Mouse (Mus musculus) yolk sac, embryonic 10.5 days (tissue): Measurements from ENCODE around the gene Celf1.
"Not testable (repeated sequence)": the region's sequence is repeated elsewhere in the genome, so short reads cannot be mapped to it uniquely, and the experiment has no call there.

ENCODE experiments used
- DNase-seq: peaks from one replicate; pipeline ENCODE4 v3.0.0-alpha.2; 2017; ENCODE audit warnings: low spot score

Gene Celf1

GRCm38 (mm10) chr2:91023131-91023530 lies 82.9 kb downstream of the Celf1 start:
- no peak for DNase-seq

- no peak for DNase-seq
Observed at GRCm38 (mm10) chr2:91023956-91024355, 83.8 kb downstream of the Celf1 start.

GRCm38 (mm10) chr2:91025081-91025516 lies 84.9 kb downstream of the Celf1 start:
- DNase-seq, result no peak

- DNase-seq, result no peak
Observed at GRCm38 (mm10) chr2:91026491-91026890, 86.3 kb downstream of the Celf1 start.

GRCm38 (mm10) chr2:91027391-91028214 lies 87.4 kb downstream of the Celf1 start:
- DNase-seq, result no peak

- no peak for DNase-seq
Observed at GRCm38 (mm10) chr2:91031216-91031615, 91.0 kb downstream of the Celf1 start.

GRCm38 (mm10) chr2:91033000-91033399 lies 92.8 kb downstream of the Celf1 start:
- DNase-seq, result no peak

GRCm38 (mm10) chr2:91035385-91035784 lies 95.2 kb downstream of the Celf1 start, which contains the start of gene Rapsn:
TSS of gene Rapsn (plus strand) at chr2:91035620.
- no peak for DNase-seq

GRCm38 (mm10) chr2:91041786-91042185 lies 101.6 kb downstream of the Celf1 start:
- no peak for DNase-seq

- DNase-seq, result no peak
Observed at GRCm38 (mm10) chr2:91042651-91043398, 102.6 kb downstream of the Celf1 start.

GRCm38 (mm10) chr2:91044727-91045126 lies 104.5 kb downstream of the Celf1 start:
- DNase-seq, result no peak

GRCm38 (mm10) chr2:91045805-91046204 lies 105.6 kb downstream of the Celf1 start:
- not testable (repeated sequence) for DNase-seq

- no peak for DNase-seq
Observed at GRCm38 (mm10) chr2:91047359-91047758, 107.2 kb downstream of the Celf1 start.

- DNase-seq, result no peak
Observed at GRCm38 (mm10) chr2:91051917-91052316, 111.7 kb downstream of the Celf1 start.

- DNase-seq, result no peak
Observed at GRCm38 (mm10) chr2:91052752-91053151, 112.6 kb downstream of the Celf1 start.

- DNase-seq, result no peak
Observed at GRCm38 (mm10) chr2:91053181-91053933, 113.2 kb downstream of the Celf1 start.

- peak; percentile 94 for DNase-seq
Observed at GRCm38 (mm10) chr2:91053934-91054382, 113.8 kb downstream of the Celf1 start, which contains the start of gene Psmc3. TSS of gene Psmc3 (plus strand) at chr2:91054009.

- no peak for DNase-seq
Observed at GRCm38 (mm10) chr2:91058435-91058834, 118.3 kb downstream of the Celf1 start.

GRCm38 (mm10) chr2:91059376-91059775 lies 119.2 kb downstream of the Celf1 start:
- DNase-seq, result no peak

- no peak for DNase-seq
Observed at GRCm38 (mm10) chr2:91060544-91061355, 120.6 kb downstream of the Celf1 start.

- DNase-seq, result no peak
Observed at GRCm38 (mm10) chr2:91061849-91062481, 121.8 kb downstream of the Celf1 start.
